ENCODE assay signal across 25 mouse cellular contexts in the genomic region with DNA sequence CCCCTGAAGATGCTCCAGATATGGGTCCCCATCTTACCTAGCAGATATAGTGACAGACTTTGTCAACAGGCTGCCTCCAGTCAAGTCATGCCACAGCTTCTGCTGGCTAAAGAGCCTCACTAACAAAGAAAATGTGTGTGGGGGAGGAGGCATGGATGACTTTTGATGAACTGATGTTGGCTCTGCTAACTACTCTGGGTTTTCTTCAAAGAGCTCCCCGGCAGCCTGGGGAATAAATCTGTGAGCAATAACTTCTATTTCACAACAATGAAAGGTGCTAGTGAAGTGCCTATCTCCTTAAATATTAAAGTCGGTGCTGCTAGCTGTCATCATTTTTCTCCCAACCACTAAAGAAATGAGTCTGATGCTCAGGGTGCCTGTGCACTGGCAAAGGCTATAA. TPM values are rescaled to one million over a fixed set of nuclear protein-coding genes. Genes with fewer than 3 reads are reported as not detected.
DNase-seq lines count a peak whose midpoint lies in the region; ATAC-seq and TF ChIP-seq lines count a peak whose summit lies in the region.
"Had no signal": no experiment of that assay in that cellular context is flagged by ENCODE, and none has a peak within 500 bp of the region (broad histone marks: within the 10 kb centered on the region; RNA-seq: fewer than 3 reads in every experiment).

No protein-coding gene starts in this region.

- no peaks in the 10 kb centered on the region for H3K27me3 ChIP-seq in lung, embryonic 14.5 days (ENCODE audit: insufficient read depth, low read length)
- no peaks in the 10 kb centered on the region for H3K27me3 ChIP-seq in lung, embryonic 16.5 days (ENCODE audit: control insufficient read depth, insufficient read depth, low read depth, low read length)
- no peaks in the 10 kb centered on the region for H3K27me3 ChIP-seq in liver, embryonic 11.5 days (replicated peaks; ENCODE audit: control insufficient read depth, insufficient read depth, low read length)
- H3K27me3 ChIP-seq: embryonic facial prominence, embryonic 12.5 days; embryonic facial prominence, embryonic 15.5 days; forebrain, embryonic 13.5 days; forebrain, embryonic 15.5 days had no signal

- peak; percentile 62 for DNase-seq in lung, embryonic 14.5 days
- DNase-seq in lung, postnatal 14 days: no peak
- DNase-seq in lung, postnatal 25 days (ENCODE audit: low spot score): no peak
- DNase-seq in NIH3T3 (ENCODE audit: low read depth): peak; percentile 58
- DNase-seq in liver, embryonic 11.5 days (ENCODE audit: low spot score): no peak
- DNase-seq in kidney, postnatal 14 days: no peak
- DNase-seq: adrenal gland, adult 2 months; adrenal gland, postnatal 10 days; adrenal gland, postnatal 25 days; B cell, adult 2 months; cerebellum, adult 11 months; cerebellum, adult 18-20 months; cerebellum, adult 8-10 months; cerebellum, adult 9-11 months; cerebellum, postnatal 14 days; cerebellum, postnatal 36 days; embryo, embryonic 11 days; forebrain, postnatal 0 days had no signal

- WGBS in lung, embryonic 14.5 days: 23% methylated on average over 2 of the region's 2 CpGs
- WGBS in lung, embryonic 16.5 days: 49% methylated on average over 2 of the region's 2 CpGs
- 80% methylated on average over 2 of the region's 2 CpGs for WGBS in liver, embryonic 11.5 days

- no peaks in the 10 kb centered on the region for H3K36me3 ChIP-seq in lung, embryonic 14.5 days (ENCODE audit: insufficient read depth)
- H3K36me3 ChIP-seq in lung, embryonic 16.5 days (ENCODE audit: control insufficient read depth, insufficient read depth, low read length): no peaks in the 10 kb centered on the region
- H3K36me3 ChIP-seq in liver, embryonic 11.5 days (ENCODE audit: control insufficient read depth, insufficient read depth, low read length): no peaks in the 10 kb centered on the region
- H3K36me3 ChIP-seq: embryonic facial prominence, embryonic 12.5 days; embryonic facial prominence, embryonic 15.5 days; forebrain, embryonic 15.5 days; G1E had no signal

- ATAC-seq in lung, embryonic 14.5 days (ENCODE audit: insufficient read depth): no peak
- ATAC-seq in lung, embryonic 16.5 days (ENCODE audit: low read depth): peak; percentile 37; the same call in 1 of the 2 replicates
- ATAC-seq in liver, embryonic 11.5 days (replicated peaks; ENCODE audit: low FRiP score): no peak
- ATAC-seq: CD4-positive, CD25-positive, alpha-beta regulatory T cell, adult 4 months; forebrain, embryonic 13.5 days; forebrain, embryonic 15.5 days; forebrain, postnatal 0 days had no signal

- H3K4me3 ChIP-seq in lung, embryonic 14.5 days (ENCODE audit: low read depth, low read length): no peak overlapping the region
- H3K4me3 ChIP-seq in lung, embryonic 16.5 days (ENCODE audit: low read length): no peak overlapping the region
- H3K4me3 ChIP-seq in liver, embryonic 11.5 days (ENCODE audit: low read depth, low read length): no peak overlapping the region
- H3K4me3 ChIP-seq: embryonic facial prominence, embryonic 12.5 days; embryonic facial prominence, embryonic 15.5 days; forebrain, embryonic 13.5 days; forebrain, embryonic 15.5 days had no signal

- no peak for TF ChIP-seq CTCF in lung, embryonic 14.5 days (IDR thresholded peaks at IDR 0.05; ENCODE audit: low read depth)

- H3K4me2 ChIP-seq in lung, embryonic 14.5 days: no peak overlapping the region
- H3K4me2 ChIP-seq in lung, embryonic 16.5 days (ENCODE audit: low read depth, low read length): no peak overlapping the region
- H3K4me2 ChIP-seq in liver, embryonic 11.5 days: no peak overlapping the region
- H3K4me2 ChIP-seq: embryonic facial prominence, embryonic 12.5 days; embryonic facial prominence, embryonic 15.5 days; forebrain, embryonic 13.5 days; forebrain, embryonic 15.5 days had no signal

- no peaks in the 10 kb centered on the region for H3K4me1 ChIP-seq in lung, embryonic 14.5 days (ENCODE audit: insufficient read depth)
- H3K4me1 ChIP-seq in lung, embryonic 16.5 days (replicated peaks; ENCODE audit: control insufficient read depth, insufficient read depth, low read length): no peaks in the 10 kb centered on the region
- H3K4me1 ChIP-seq in liver, embryonic 11.5 days (replicated peaks; ENCODE audit: control insufficient read depth, insufficient read depth, low read length): no peaks in the 10 kb centered on the region
- H3K4me1 ChIP-seq: forebrain, embryonic 15.5 days had no signal

- no peak overlapping the region for H3K27ac ChIP-seq in lung, embryonic 14.5 days (ENCODE audit: low read depth)
- H3K27ac ChIP-seq in lung, embryonic 16.5 days (ENCODE audit: low read length): no peak overlapping the region
- H3K27ac ChIP-seq in liver, embryonic 11.5 days (ENCODE audit: low read depth, low read length): no peak overlapping the region
- H3K27ac ChIP-seq: embryonic facial prominence, embryonic 12.5 days; embryonic facial prominence, embryonic 15.5 days; forebrain, embryonic 13.5 days; forebrain, embryonic 15.5 days had no signal

- no peak overlapping the region for H3K9ac ChIP-seq in lung, embryonic 14.5 days
- no peak overlapping the region for H3K9ac ChIP-seq in lung, embryonic 16.5 days (ENCODE audit: low read length)
- H3K9ac ChIP-seq in liver, embryonic 11.5 days (ENCODE audit: low read depth, low read length): no peak overlapping the region
- H3K9ac ChIP-seq: embryonic facial prominence, embryonic 12.5 days; embryonic facial prominence, embryonic 15.5 days; forebrain, embryonic 13.5 days; forebrain, embryonic 15.5 days; forebrain, postnatal 0 days had no signal

- no peaks in the 10 kb centered on the region for H3K9me3 ChIP-seq in lung, embryonic 14.5 days (ENCODE audit: low read depth, low read length)
- no peaks in the 10 kb centered on the region for H3K9me3 ChIP-seq in lung, embryonic 16.5 days (ENCODE audit: control insufficient read depth, low read length)
- no peaks in the 10 kb centered on the region for H3K9me3 ChIP-seq in liver, embryonic 11.5 days (ENCODE audit: control insufficient read depth, low read length)
- H3K9me3 ChIP-seq: embryonic facial prominence, embryonic 12.5 days; embryonic facial prominence, embryonic 15.5 days; forebrain, embryonic 13.5 days; forebrain, embryonic 15.5 days; G1E had no signal

RNA-seq across cellular contexts. Expression of a gene that starts 51.0 kb away (rescaled TPM):
- 1.5 and 1.8 TPM in 2 replicates for polyA plus RNA-seq in lung, embryonic 14.5 days (2014; fragmentation: Nextera tagmentation; extraction: Ambion mirVana)
- polyA plus RNA-seq in lung, embryonic 16.5 days (2015; fragmentation: Nextera tagmentation; extraction: Ambion mirVana): 3.3 and 3.6 TPM in 2 replicates
- 0.44 and 0.45 TPM in 2 replicates for polyA plus RNA-seq in liver, embryonic 11.5 days (2014; fragmentation: Nextera tagmentation; extraction: Ambion mirVana)
- polyA plus RNA-seq: G1E had no signal

Comparison
In these comparisons a context has a peak if more than half of its experiments do, and no peak if none do; other contexts are left out.
1. DNase-seq: peak in lung, embryonic 14.5 days (single experiment) and NIH3T3 (single experiment); none in lung, postnatal 14 days (single experiment), lung, postnatal 25 days (single experiment), liver, embryonic 11.5 days (single experiment) and kidney, postnatal 14 days (single experiment).